Mouse (Mus musculus) right cerebral cortex, adult 2 months (tissue): ENCODE measurements around the gene 4930469K13Rik.

Experiments used
- DNase-seq, 2 experiments: peaks; one replicate each; pipeline ENCODE4 v3.0.0; 2021 to 2022; ENCODE audit warnings: low spot score in 2 of 2

Gene 4930469K13Rik

DNA sequence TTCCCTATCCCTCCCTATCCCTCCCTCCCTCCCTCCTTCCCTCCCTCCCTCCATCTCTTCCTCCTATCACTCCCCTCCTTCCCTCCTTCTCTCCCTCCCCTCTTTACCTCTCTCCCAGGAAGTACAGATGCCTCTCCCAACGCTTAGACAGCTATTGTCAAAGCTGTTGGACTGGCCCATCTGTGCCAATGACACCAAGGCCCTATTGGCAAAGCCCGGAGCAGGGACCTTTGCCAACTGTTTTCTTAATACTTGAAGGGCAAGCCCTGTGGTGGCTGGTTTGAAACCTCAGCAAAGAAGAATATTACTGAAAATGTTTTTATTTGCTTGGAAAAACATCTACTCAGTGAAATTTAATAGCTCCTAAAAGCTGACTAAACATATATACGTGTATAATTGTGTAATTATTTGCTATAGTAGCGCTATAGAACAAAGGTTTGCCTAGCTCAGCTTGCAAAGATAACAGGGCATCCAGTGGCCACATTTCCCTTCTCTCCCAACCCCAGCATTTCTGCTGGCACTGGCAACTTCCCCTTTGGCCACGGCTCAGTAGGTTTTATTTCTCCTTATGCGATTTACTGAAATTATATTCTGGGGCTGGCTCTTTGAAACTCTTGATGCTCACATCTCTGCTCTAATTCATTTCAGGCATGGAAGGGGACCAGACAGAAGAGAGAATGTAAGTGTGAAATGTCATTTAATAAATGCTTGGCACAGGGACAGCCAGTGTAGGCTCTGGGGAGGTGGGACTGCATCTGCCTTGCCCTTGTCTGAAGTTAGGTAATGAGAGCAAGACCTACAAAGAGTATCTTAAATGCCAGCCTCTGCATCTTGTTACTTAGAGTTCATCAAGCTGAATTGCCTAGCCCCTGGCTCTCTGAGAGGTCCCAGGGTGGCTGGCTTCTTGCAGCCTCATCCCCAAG is 18.6 kb downstream of the 4930469K13Rik start:
- DNase-seq, result no peak

- no peak for DNase-seq
These were observed 19.8 kb downstream of the 4930469K13Rik start for GRCm38 (mm10) chr11:34078581-34078980.

- no peak for DNase-seq
These were observed 20.5 kb downstream of the 4930469K13Rik start for GRCm38 (mm10) chr11:34077870-34078269.

- DNase-seq, result peak; percentile 59 to 69
These were observed 24.6 kb downstream of the 4930469K13Rik start for GRCm38 (mm10) chr11:34073776-34074175.

DNA sequence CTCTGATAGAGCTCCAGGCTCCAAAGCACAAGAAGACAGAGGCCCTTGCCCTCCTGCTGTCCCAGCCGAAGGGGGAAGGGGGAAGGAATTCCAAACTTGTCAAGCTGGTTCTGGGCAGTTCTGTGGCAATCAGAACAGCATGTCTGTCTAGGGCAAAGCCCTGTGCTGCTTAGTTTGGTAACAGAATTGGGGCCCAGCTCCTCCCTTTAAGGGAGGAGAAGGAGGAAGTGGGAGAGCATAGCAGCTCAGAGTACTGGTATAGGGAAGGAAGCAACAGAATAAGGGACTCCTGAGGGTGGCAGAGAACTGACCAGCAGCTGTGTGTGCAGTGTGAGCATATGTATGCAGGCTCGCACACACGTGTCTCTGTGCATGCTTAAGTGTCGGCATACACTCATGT is 26.0 kb downstream of the 4930469K13Rik start:
- DNase-seq, result no peak

- DNase-seq, result no peak
These were observed 27.8 kb downstream of the 4930469K13Rik start for GRCm38 (mm10) chr11:34070596-34070995.

DNA sequence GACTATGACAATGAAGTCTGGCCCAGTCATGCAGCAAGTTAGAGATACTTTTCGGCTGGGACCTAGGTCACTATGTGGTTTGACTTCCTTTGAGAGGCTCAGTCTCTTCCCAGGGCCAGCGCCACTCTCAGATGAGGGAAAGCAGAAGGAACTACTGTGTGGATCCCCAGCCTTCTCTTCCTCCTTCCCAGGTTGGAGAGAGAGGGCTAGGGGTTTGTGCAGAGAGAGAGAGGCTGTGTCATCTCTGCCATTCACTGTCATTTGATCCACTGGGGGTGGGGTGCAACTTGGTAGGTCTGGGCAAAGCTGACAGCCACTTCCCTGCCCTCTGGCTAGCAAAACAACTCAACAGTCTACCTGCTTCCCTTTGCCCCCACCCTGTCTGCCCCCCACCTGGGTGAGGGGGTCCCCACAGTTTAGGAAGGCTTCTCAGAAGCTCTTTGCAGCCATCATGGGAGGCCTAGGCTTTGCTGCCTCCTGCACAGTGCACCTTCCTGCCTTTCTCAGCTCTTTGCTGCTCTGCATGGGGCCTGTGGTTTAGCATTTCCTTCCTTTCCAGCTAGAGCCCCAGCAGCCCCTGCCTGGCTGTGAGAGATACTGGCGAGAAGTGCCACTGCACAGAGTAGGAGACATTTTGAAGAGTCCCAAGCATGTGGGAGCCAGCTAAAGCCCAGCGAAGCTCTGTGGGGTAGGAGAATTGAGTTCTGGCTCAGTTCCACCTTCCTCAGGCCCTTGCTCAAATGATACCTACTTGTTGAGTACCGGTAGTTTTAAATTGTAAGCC is 34.5 kb downstream of the 4930469K13Rik start:
- no peak for DNase-seq

DNA sequence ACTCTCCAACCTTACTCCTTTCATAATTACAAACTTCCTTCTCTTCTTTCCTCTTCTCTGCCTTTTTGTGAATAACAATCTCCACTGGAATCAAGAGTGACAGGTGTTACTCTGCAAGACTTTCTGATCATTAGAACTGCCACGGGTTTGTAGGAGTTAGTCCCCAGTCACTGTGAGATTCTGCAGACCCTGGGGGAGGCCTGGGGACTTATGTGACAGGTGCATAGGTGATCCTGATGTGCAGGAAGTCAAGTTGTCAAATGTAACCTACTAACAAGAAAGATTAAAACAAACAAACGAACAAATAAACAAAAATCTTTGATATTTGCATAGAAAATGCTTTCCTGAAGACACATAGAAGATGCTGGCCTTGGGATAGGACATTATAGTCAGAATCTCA is 35.1 kb downstream of the 4930469K13Rik start:
- DNase-seq, result no peak

- no peak for DNase-seq
These were observed 36.6 kb downstream of the 4930469K13Rik start for GRCm38 (mm10) chr11:34061740-34062139.

- DNase-seq, result no peak
These were observed 39.4 kb downstream of the 4930469K13Rik start for GRCm38 (mm10) chr11:34058960-34059359.

GRCm38 (mm10) chr11:34058332-34058731 is 40.0 kb downstream of the 4930469K13Rik start:
- no peak for DNase-seq

DNA sequence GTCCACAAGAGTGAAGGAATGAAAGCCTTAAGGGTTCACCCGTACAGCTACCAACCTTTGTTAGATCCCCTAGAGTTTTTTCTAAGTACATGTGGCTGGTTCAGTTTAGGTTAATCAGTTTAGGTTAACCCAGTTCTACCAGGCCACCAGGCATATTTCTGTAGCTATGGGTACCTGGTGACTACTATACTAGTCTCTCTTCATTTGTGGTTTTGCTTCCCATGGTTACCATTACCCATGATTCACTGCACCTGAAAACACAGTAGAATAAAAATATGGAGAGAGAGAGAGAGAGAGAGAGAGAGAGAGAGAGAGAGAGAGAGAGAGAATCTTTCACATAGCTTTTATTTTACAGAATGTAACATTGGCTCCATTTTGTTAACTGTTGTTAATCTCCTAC is 41.6 kb downstream of the 4930469K13Rik start:
- DNase-seq, result no peak

- DNase-seq, result peak; percentile 27 to 33
These were observed 44.2 kb downstream of the 4930469K13Rik start for GRCm38 (mm10) chr11:34054031-34054727.

GRCm38 (mm10) chr11:34053031-34053818 is 45.1 kb downstream of the 4930469K13Rik start:
- DNase-seq, result no peak

- DNase-seq, result no peak
These were observed 47.7 kb downstream of the 4930469K13Rik start for GRCm38 (mm10) chr11:34050643-34051042.

- no peak for DNase-seq
These were observed 48.3 kb downstream of the 4930469K13Rik start for GRCm38 (mm10) chr11:34050063-34050462.

DNA sequence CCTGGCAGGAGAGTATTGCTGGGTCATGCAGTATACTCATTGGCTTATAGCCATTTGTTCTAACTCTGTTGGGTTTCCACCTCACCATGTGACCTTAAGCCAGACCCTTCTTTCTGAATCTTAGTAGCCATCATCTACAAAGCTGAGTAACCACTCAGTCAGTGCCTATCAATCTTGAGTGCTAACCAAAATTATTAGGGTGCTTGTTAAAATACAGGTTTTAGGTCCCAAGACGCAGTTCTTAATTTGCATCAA is 49.3 kb downstream of the 4930469K13Rik start:
- no peak for DNase-seq

DNA sequence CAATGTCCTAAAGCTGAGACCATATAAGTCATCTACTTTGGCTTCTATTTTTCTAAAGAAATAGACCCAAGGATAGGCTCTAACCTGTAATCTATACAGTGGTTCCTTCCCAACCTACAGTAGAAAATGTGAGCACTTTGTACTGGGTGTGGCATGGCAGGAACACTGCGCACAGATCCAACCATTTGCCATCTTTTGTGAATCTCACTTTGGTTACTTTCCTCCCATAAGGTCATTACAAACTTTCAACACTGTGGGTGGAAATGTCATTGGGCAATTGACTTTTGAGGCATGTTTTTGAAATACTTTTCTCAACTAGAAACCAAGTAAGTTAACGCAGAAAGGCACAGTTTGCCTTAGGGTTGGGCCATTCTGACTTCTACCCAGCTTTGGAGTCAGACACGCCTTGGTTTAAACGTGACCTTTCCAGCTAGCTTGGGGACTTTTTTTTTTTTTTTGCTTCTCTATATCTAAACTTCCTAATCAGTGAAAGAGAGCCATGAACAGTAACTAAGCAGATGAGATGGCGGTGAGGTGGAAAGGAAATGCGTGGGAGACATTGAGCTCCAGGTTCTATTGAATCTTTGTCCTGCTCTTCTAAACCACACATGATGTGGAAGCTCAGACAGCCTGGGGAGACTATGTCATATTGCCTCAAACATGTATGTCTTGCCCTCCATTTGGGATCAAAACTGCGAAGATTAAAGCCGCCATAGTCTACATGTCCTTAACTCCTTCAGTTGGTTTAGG is 49.8 kb downstream of the 4930469K13Rik start:
- no peak for DNase-seq

GRCm38 (mm10) chr11:34047542-34047937 is 50.8 kb downstream of the 4930469K13Rik start:
- DNase-seq, result no peak

DNA sequence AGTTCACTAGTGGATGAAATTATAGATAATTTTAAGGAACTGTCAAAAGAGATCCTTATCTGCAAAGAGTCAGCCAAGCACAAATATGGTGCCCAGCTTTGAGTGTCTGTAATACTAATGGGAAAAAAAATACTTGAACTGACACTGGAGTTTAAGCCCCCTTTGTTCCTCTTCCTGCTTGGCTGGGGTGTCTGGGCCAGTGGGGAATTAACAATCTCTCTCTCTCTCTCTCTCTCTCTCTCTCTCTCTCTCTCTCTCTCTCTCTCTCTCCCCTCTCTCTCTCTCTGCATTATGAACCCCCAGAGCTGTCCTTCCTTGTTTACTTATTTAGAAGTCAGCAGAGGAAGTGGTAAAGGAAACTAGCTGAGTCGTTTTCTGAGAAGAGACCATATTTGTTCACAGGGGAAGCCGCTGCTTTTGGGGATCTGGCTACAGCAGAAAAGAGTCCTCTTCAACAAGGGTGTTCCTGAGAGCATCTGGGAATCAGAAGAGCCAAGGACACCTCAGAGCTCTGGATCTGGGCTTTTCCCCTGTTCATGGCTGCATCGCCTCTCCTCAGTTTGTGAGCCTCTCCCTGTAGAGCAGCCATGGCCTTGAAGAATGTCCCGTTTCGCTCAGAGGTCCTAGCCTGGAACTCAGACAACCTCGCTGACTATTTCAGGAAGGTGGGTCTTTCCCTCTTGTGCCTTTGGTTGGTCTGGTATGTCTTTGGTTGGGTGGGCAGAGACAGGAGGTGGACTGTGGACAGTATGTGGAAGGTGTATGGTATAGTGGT is 51.4 kb downstream of the 4930469K13Rik start, which contains the start of gene Lcp2:
Lcp2 (plus strand) TSS at position 154 of the 775 bp plus-strand sequence.
- DNase-seq, result no peak
